Mouse (Mus musculus) ES-Bruce4 (cell line): ENCODE results near the gene Tedc1.
A peak's percentile ranks its signal among the peaks of the same experiment; 100 is the strongest.

ENCODE experiments used
- CTCF ChIP-seq: IDR thresholded peaks from one replicate; pipeline ENCODE4 v1.8.1; 2011; ENCODE audit warnings: low read depth, low read length
- EP300 ChIP-seq: IDR thresholded peaks from 2 replicates; pipeline ENCODE4 v1.6.1; 2011; ENCODE audit warnings: low read depth, low read length; ENCODE audit not compliant: insufficient read depth

GRCm38 (mm10) chr12:113144001-113144756 is 12.0 kb upstream of the Tedc1 start:
- peak; percentile 74 for TF ChIP-seq CTCF
- no peak for TF ChIP-seq EP300
